Mouse (Mus musculus) ES-Bruce4 (cell line): ENCODE data around the gene Psmb11. TPM values are rescaled to one million over a fixed set of nuclear protein-coding genes. Genes with fewer than 3 reads are reported as not detected.

ENCODE experiments used
- H3K27ac ChIP-seq: 2 replicates; pipeline ENCODE4 v1.5.1; 2012; ENCODE audit warnings: low read length, inconsistent platforms; ENCODE audit not compliant: insufficient read depth
- H3K27me3 ChIP-seq: 2 replicates; pipeline ENCODE4 v1.6.1; 2012; ENCODE audit warnings: mild to moderate bottlenecking, low read length, inconsistent platforms; ENCODE audit not compliant: control insufficient read depth, poor library complexity, insufficient read depth, severe bottlenecking
- H3K36me3 ChIP-seq: 2 replicates; pipeline ENCODE4 v1.6.1; 2012; ENCODE audit warnings: inconsistent platforms, mild to moderate bottlenecking, low read length, moderate library complexity; ENCODE audit not compliant: control insufficient read depth, poor library complexity, insufficient read depth, severe bottlenecking
- H3K4me1 ChIP-seq: one replicate; pipeline ENCODE4 v1.8.1; 2011; ENCODE audit warnings: low read length; ENCODE audit not compliant: control insufficient read depth, insufficient read depth
- H3K4me3 ChIP-seq: 2 replicates; pipeline ENCODE4 v1.5.1; 2011; ENCODE audit warnings: low read depth, mild to moderate bottlenecking, low read length
- H3K9ac ChIP-seq: 2 replicates; pipeline ENCODE4 v1.6.1; 2012; ENCODE audit warnings: low read depth, mild to moderate bottlenecking, inconsistent platforms; ENCODE audit not compliant: poor library complexity, severe bottlenecking
- H3K9me3 ChIP-seq: replicated peaks from 2 replicates; pipeline ENCODE4 v1.6.1; 2012; ENCODE audit warnings: mild to moderate bottlenecking, low read length, inconsistent platforms; ENCODE audit not compliant: control insufficient read depth, poor library complexity, insufficient read depth, severe bottlenecking
- CTCF ChIP-seq: IDR thresholded peaks from one replicate; pipeline ENCODE4 v1.8.1; 2011; ENCODE audit warnings: low read depth, low read length
- EP300 ChIP-seq: IDR thresholded peaks from 2 replicates; pipeline ENCODE4 v1.6.1; 2011; ENCODE audit warnings: low read depth, low read length; ENCODE audit not compliant: insufficient read depth
- POLR2A ChIP-seq: IDR thresholded peaks from one replicate; pipeline ENCODE4 v1.8.1; 2011; ENCODE audit warnings: low read length; ENCODE audit not compliant: insufficient read depth
- polyA plus RNA-seq: library from polyadenylated mRNA; stranded (reverse); fragments of >200 nt; gene quantifications from 2 replicates; pipeline ENCODE4 v1.2.4, GENCODE M21; 2011; ENCODE audit warnings: low read depth; ENCODE audit not compliant: missing spikeins, insufficient read depth, insufficient read length

The Psmb11 gene
- polyA plus RNA-seq, 1 experiment = 0.64 TPM

DNA sequence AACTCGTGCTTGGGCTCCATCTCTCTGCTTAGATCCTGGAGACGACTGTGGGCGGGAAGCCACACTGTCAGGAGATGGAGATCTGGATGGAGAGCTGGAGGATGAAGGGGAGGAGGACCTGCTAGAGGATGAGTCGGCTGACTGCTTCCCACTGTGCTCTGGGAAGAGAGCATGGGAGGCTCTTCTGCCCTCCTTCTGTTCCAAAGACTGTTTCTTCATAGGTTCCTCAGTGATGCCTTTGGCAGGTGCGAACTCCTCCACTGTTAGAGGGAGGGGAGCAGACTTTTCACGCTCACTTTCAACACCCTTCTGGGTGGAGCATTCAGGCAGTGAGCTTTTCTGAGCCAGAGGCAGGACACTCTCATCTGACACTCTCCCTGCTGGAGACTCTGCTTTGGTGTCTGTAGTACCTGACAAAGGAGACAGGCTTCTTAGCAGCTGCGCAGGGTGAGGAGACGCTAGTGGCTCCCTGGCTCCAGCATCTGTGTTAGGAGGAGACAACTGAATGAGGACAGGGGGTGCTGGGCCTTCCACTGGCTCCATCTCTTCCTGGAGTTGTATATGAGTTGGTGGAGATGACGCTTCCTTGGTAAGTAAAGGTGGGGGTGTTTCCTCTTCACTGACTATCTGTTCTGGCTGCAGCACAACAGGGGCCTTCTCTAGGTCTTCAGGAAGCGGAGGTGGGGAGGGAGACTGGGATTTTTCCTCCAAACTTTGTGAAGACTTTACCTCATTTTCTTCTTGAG, 43.4 kb downstream of the Psmb11 start:
- Histone ChIP-seq H3K27ac (no peak overlapping the region), H3K9ac (no peak overlapping the region), H3K4me1 (no peaks in the 10 kb centered on the region), H3K27me3 (no peaks in the 10 kb centered on the region), H3K36me3 (peaks cover 84% of the 10 kb centered on the region), H3K4me3 (no peak overlapping the region), H3K9me3 (no peaks in the 10 kb centered on the region)
- TF ChIP-seq CTCF (no peak), POLR2A (no peak), EP300 (no peak)

DNA sequence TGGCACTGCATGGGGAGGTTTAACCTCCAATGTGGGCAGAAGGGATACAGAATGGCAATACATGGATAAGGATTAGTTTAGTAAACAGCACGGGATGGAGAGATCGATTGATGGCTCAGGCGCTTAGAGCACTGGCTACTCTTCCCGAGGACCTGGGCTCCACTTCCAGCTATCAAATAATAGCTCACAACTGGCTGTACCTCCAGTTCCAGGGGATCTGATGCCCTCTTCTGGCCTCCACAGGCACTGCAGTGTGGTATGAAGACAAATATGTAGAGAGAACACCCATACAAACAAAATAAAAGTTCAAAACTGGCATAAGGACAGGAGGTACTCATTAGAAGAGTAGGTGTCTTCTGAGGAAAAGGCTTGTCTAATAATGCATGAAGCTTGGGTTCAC, 48.1 kb downstream of the Psmb11 start:
- no peak overlapping the region for H3K9ac ChIP-seq
- no peaks in the 10 kb centered on the region for H3K9me3 ChIP-seq
- peaks cover 44% of the 10 kb centered on the region for H3K36me3 ChIP-seq
- TF ChIP-seq POLR2A (no peak), CTCF (peak; percentile 62), EP300 (no peak)
- no peaks in the 10 kb centered on the region for H3K4me1 ChIP-seq
- H3K4me3 ChIP-seq = no peak overlapping the region
- H3K27ac ChIP-seq = no peak overlapping the region
- no peaks in the 10 kb centered on the region for H3K27me3 ChIP-seq

DNA sequence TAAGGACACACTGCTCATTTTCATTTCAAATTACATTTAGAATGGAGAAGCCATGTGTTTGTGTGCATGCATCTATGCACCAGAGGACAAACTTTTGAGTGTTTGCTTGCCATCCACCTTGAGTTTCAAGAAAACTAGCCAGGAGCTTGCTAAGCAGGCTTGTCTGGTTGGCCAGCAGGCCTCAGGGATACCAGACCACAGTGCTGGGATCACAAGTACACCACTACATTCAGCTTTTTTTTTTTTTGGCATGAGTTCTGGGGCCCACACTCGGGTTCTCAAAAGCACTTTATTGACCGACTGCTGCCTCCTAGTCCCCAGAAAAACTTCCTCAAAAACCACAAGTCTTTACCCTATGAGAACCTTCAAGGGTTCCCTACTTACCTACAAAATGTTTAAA, 53.1 kb downstream of the Psmb11 start:
- no peaks in the 10 kb centered on the region for H3K27me3 ChIP-seq
- H3K4me1 ChIP-seq = no peaks in the 10 kb centered on the region
- H3K36me3 ChIP-seq = peaks cover 25% of the 10 kb centered on the region
- no peak overlapping the region for H3K27ac ChIP-seq
- no peaks in the 10 kb centered on the region for H3K9me3 ChIP-seq
- H3K9ac ChIP-seq = no peak overlapping the region
- TF ChIP-seq CTCF = no peak
- TF ChIP-seq POLR2A = no peak
- no peak overlapping the region for H3K4me3 ChIP-seq

DNA sequence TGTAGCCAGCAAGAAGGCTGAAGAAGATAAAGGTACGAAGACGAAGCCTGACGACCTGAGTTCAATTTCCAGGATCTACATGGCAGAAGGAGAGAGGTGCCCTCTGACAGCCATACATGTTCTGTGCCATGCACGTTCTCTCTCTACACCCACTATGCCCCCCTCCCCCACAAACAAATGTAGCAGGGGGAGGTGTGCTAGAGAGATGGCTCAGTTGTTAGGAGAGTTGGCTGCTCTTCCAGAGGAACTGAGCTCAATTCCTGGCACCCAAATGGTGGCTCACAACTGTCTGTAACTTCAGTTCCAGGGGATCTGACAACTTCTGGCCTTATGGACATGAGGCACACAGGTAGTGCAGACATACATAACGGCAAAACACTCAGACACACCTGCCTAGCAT, 55.1 kb downstream of the Psmb11 start:
- Histone ChIP-seq H3K9ac (no peak overlapping the region), H3K27ac (no peak overlapping the region), H3K36me3 (peaks cover 25% of the 10 kb centered on the region), H3K27me3 (no peaks in the 10 kb centered on the region), H3K4me3 (no peak overlapping the region), H3K9me3 (no peaks in the 10 kb centered on the region), H3K4me1 (no peaks in the 10 kb centered on the region)
- TF ChIP-seq POLR2A (no peak), CTCF (no peak), EP300 (no peak)

DNA sequence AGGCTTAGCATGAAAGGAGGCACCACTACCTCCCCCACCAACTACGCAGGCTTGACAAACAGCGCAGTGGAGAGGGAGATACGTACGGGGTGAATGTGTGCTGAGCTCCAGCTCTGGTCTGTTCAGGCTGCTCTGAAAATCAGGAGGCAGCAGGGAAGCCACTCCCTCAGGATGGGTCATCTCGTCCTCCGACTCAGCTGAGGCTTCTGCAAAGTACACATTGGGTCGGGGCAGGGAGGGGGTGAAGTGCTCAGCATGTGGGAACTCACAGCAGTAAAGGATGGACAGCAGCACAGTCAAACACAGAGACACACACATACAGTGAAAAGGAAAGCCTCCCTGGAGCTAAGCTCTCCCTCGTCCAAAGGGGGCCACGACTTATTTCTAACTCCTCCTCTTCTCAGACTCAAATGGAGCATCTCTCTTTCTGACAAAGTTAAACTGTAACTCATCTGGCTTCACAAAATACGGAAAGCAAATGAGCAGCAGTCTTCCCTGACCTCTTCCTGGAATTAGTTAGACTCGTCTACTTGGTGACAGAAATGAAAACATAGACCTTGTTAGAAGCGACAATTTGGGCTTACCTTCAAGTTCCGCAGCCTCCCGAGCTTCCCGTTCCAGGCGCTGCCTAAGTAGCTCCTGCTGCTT, 57.5 kb downstream of the Psmb11 start:
- H3K4me1 ChIP-seq = no peaks in the 10 kb centered on the region
- TF ChIP-seq POLR2A = no peak
- no peak for TF ChIP-seq CTCF
- no peak for TF ChIP-seq EP300
- H3K27me3 ChIP-seq = no peaks in the 10 kb centered on the region
- H3K4me3 ChIP-seq = no peak overlapping the region
- peaks cover 35% of the 10 kb centered on the region for H3K36me3 ChIP-seq
- no peak overlapping the region for H3K9ac ChIP-seq
- no peak overlapping the region for H3K27ac ChIP-seq
- no peaks in the 10 kb centered on the region for H3K9me3 ChIP-seq

Other genes starting within 250 kb of the Psmb11 start
- 46.6 and 47.7 TPM in 2 replicates for gene Slc7a7, start 203.7 kb upstream of the Psmb11 start, polyA plus RNA-seq
- gene Mrpl52, start 194.5 kb upstream of the Psmb11 start, polyA plus RNA-seq = 114 and 115 TPM in 2 replicates
- gene Mmp14, start 189.8 kb upstream of the Psmb11 start, polyA plus RNA-seq = 50.4 and 60.7 TPM in 2 replicates
- gene Lrp10, start 157.3 kb upstream of the Psmb11 start, polyA plus RNA-seq = 22.9 and 25.8 TPM in 2 replicates
- gene Rem2, start 145.3 kb upstream of the Psmb11 start, polyA plus RNA-seq = 2.6 and 4.0 TPM in 2 replicates
- gene Prmt5, start 103.9 kb upstream of the Psmb11 start, polyA plus RNA-seq = 165 and 183 TPM in 2 replicates
- 68.6 and 72.3 TPM in 2 replicates for gene Haus4, start 66.8 kb upstream of the Psmb11 start, polyA plus RNA-seq
- gene Ajuba, start 43.9 kb upstream of the Psmb11 start, polyA plus RNA-seq = 112 TPM in 2 replicates
- gene 4931414P19Rik, start 15.4 kb upstream of the Psmb11 start, polyA plus RNA-seq = 8.4 and 9.2 TPM in 2 replicates
- gene Psmb5, start 3.4 kb upstream of the Psmb11 start, polyA plus RNA-seq = 206 and 225 TPM in 2 replicates
- gene Gm17606, start 19.5 kb downstream of the Psmb11 start, polyA plus RNA-seq = not detected in 2 replicates
- gene Cdh24, start 19.9 kb downstream of the Psmb11 start, polyA plus RNA-seq = 6.0 and 6.4 TPM in 2 replicates
- gene 1700123O20Rik, start 64.8 kb downstream of the Psmb11 start, polyA plus RNA-seq = 25.9 and 26.4 TPM in 2 replicates
- 299 and 323 TPM in 2 replicates for gene Acin1, start 65.5 kb downstream of the Psmb11 start, polyA plus RNA-seq
- 0.42 TPM in 1 of 2 replicates, not detected in the other for gene Gm29776, start 77.4 kb downstream of the Psmb11 start, polyA plus RNA-seq
- not detected in 2 replicates for gene Cebpe, start 90.7 kb downstream of the Psmb11 start, polyA plus RNA-seq
- 2.0 and 2.3 TPM in 2 replicates for gene Slc7a8, start 160.5 kb downstream of the Psmb11 start, polyA plus RNA-seq
- 0.66 and 1.5 TPM in 2 replicates for gene Rnf212b, start 192.7 kb downstream of the Psmb11 start, polyA plus RNA-seq
- 12.1 and 16.8 TPM in 2 replicates for gene Homez, start 249.5 kb downstream of the Psmb11 start, polyA plus RNA-seq